Mouse (Mus musculus) left cerebral cortex, adult 2 months (tissue): ENCODE measurements around the gene Ssc5d. TPM values are rescaled to one million over a fixed set of nuclear protein-coding genes. Genes with fewer than 3 reads are reported as not detected.

ENCODE experiments used
- DNase-seq, 2 experiments: peaks; one replicate each; pipeline ENCODE4 v3.0.0; 2021 to 2022; ENCODE audit warnings: low spot score in 2 of 2, mixed read lengths in 1 of 2; ENCODE audit errors: extremely low spot score in 1 of 2
- H3K27ac ChIP-seq: fragments of 200-600 bp; 2 replicates; pipeline ENCODE4 v1.8.1; 2022
- H3K4me3 ChIP-seq: fragments of 200-600 bp; 2 replicates; pipeline ENCODE4 v1.8.1; 2022
- CTCF ChIP-seq: fragments of 200-600 bp; IDR thresholded peaks from 2 replicates; pipeline ENCODE4 v1.8.1; 2022; ENCODE audit warnings: antibody characterized with exemption, mild to moderate bottlenecking, moderate library complexity
- intact Hi-C: fragments of 180-260 bp; cut with DNase I; formaldehyde crosslinking; loops from one replicate; pipeline ENCODE4 v1.15.1; 2025
- total RNA-seq, 2 experiments: library from RNA; stranded (reverse); gene quantifications; 2 replicates each; pipeline ENCODE4 v1.2.3; 2021

Gene Ssc5d
- total RNA-seq, 2 experiments from 2014 or later: 2.8 to 4.4 TPM

DNA sequence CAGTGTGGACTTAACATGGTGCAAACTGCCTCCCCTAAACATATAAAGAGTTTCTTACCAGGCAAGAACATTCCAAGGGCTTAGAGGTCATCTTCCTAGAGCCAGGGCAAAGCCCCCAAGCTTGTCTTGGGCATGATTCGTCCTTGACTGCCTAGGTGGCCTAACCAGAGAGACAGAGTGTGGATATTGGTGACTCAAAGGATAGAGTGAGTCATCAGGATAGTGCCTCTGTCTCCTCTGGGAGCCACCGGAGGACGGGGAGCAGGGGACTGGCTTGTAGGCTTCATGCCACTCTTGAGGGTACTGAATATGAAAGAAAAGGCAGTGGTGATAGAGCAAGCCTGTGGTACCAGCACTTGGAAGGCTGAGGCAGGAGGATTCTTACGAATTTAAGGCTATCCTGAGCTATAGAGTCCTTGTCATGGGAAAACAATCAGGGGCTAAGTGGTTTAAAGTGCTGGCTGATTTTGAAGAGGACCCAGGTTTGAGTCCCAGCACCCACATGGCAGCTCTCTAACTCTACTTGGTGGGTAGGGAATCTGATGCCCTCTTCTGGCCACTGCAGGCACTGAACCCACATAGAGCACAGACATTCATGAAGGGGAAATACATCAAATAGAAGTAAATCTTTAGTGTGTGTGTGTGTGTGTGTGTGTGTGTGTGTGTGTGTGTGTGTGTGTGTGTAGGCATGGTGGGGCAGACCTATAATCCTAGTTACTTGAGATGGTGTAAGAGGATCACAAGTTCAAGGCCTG, 8.8 kb downstream of the Ssc5d start:
- Histone ChIP-seq H3K4me3 (no peak overlapping the region), H3K27ac (no peak overlapping the region)
- intact Hi-C loops: no loop called here
- DNase-seq: no peak
- TF ChIP-seq CTCF: peak; percentile 5; the same call in 1 of the 2 replicates

DNA sequence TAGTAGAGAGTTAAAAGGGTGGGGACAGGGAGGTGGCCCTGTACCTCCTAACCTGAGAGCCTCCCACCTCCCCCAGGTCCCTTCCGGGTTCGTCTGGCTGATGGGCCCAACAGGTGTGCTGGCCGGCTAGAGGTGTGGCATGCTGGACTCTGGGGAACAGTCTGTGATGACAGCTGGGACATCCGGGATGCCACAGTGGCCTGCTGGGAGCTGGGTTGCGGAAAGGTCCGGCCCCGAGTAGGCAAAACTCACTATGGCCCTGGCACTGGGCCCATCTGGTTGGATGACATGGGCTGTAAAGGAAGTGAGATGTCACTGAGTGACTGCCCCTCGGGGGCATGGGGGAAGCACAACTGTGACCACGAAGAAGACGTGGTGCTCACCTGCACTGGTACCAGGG, 11.2 kb downstream of the Ssc5d start:
- TF ChIP-seq CTCF: no peak
- DNase-seq: no peak
- Histone ChIP-seq H3K4me3 (no peak overlapping the region), H3K27ac (no peak overlapping the region)
- intact Hi-C loops: no loop called here

DNA sequence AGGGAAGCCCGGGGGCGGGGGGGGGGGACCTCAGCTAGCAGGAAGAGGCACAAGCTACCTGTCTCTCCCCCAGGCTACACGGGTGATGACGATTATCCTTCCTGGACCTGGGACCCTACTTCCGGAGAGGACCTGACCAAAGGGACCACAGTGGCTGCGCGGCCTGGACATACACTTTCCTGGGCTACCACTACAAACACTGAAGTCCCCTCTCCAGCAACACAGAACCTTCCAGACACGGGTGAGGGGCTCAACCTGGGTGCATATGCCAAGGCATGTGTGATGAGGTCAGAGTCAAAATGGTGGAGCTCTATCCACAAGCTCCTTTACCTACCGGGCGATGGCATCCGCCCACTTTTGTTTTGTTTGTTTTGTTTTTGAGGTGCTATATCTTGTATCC, 11.8 kb downstream of the Ssc5d start:
- intact Hi-C loops: no loop called here
- Histone ChIP-seq H3K27ac (no peak overlapping the region), H3K4me3 (no peak overlapping the region)
- no peak for DNase-seq
- TF ChIP-seq CTCF: no peak

DNA sequence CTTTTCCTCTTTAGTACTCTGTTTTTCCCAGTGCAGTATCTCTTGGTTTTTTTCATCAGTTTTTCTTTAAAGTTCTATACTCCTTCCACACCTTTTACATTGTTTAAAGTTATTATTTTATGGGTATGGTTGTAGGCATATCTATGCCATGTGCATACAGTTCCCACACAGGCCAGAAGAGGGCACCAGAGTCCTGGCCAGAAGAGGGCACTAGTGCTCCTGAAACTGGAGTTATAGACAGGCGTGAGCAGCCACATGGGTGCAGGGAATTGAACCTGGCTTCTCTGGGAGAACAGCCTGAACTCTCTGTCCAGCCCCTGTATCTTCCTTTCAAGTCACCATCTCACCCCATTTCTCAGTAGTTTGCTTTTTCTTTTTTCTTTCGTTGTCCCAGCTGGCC, 12.9 kb downstream of the Ssc5d start:
- DNase-seq: peak; percentile 52 to 68
- intact Hi-C loops: loop anchor here (2.0 kb wide), 1 partner anchor 72 kb away; no protein-coding TSS in a partner anchor
- Histone ChIP-seq H3K4me3 (no peak overlapping the region), H3K27ac (no peak overlapping the region)
- peak; percentile 92 for TF ChIP-seq CTCF

DNA sequence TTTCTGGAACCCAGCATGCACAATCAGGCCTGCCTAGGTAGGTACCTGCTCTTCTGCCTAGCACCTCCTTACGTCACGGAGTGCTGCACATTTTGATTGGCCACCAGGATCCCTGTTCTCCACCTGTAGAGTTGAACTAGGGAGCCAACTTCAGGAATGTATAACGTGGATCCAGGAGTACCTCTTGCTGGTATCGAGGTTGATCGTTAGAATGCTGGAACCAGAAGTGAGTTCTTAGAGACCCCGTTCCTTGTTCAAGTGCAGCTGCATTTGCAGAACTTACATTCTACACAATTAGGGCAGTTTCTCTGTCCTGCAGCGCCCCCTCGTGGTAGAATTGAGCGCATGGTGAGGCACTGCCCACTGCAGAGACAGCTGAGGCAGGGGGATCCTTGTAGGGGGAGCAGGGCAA, 14.5 kb downstream of the Ssc5d start:
- intact Hi-C loops: loop anchor here (1.0 to 5.0 kb wide), 3 partner anchors 29 to 383 kb away; partner anchors contain the start of gene Zfp579
- no peak overlapping the region for H3K27ac ChIP-seq
- TF ChIP-seq CTCF: peak; percentile 85
- peak; percentile 74 to 81 for DNase-seq
- no peak overlapping the region for H3K4me3 ChIP-seq

DNA sequence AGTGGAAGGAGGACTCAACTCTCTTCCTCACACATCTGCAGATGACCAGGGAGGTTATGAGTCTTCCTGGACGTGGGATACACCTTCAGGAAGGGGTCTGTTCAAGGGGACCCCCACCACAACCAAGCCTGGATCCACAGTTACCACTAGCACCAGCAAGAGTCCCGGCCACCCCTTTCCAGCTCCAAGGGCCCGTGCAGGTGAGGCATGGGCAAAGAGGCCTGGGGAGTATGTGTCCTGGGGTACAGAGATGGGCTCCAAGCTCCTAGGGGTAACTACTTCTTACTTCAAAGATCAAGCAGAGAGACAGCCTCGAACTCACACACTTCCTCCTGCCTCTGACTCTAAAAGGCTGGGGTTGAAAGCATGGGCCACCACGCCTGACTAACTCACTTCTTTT, 17.1 kb downstream of the Ssc5d start:
- intact Hi-C loops: loop anchor here (1.0 to 5.0 kb wide), 4 partner anchors 22 to 385 kb away; partner anchors contain the start of genes Sbk2 and Zfp579
- Histone ChIP-seq H3K27ac (no peak overlapping the region), H3K4me3 (no peak overlapping the region)
- TF ChIP-seq CTCF: no peak
- no peak for DNase-seq

DNA sequence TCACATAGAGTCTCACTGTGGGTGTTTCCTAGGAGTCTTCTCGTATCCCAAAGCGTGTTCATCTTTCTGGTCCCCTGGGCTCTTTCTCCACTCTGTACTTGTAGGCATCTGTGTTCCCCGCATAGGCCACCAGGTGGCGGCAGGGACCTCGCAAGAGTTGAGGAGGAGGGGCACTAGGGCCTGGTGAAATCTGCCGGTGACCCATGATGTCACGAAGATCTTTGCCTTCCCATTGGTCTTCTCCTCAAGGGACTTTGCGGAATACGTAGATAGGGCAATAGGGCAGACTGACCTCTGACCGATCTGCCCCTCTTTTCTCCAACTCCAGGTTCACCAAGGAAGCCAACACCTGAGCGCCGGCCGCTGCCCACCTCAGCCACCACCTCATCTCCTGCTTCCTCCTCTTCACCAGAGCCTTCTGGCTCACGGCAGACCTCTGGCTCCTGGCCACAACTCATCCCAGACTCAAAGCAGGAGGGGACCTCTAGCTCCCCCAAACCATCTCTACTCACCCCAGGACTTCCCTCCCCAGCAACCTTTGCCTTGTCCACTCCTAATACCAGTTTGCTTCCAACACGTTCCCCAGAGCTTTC, 17.7 kb downstream of the Ssc5d start:
- peak; percentile 98 for TF ChIP-seq CTCF
- H3K27ac ChIP-seq: peak overlapping the region; percentile 70
- peak; percentile 90 to 93 for DNase-seq
- H3K4me3 ChIP-seq: peak overlapping the region; percentile 49
- intact Hi-C loops: loop anchor here (1.0 to 5.0 kb wide), 4 partner anchors 21 to 386 kb away; partner anchors contain the start of genes Sbk2 and Zfp579

DNA sequence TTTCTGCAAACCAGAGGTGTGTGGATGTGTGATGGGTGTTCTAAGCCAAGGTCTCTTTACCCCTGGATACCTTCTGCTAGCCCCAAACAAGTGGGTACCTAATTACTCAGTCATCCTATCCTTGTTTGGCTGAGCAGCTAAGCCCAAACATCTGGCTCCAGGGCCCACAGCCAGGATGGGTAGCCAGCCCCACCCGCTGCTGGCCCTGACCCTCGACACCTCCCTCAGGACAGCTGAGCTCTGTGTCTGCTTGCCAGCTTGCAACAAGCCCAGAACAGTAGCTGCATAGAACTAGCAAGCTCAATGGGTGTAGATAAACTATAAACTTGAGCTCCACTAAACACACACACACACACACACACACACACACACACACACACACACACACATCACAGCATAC, 22.3 kb downstream of the Ssc5d start:
- DNase-seq: no peak
- no peak overlapping the region for H3K4me3 ChIP-seq
- TF ChIP-seq CTCF: no peak
- intact Hi-C loops: no loop called here
- no peak overlapping the region for H3K27ac ChIP-seq

DNA sequence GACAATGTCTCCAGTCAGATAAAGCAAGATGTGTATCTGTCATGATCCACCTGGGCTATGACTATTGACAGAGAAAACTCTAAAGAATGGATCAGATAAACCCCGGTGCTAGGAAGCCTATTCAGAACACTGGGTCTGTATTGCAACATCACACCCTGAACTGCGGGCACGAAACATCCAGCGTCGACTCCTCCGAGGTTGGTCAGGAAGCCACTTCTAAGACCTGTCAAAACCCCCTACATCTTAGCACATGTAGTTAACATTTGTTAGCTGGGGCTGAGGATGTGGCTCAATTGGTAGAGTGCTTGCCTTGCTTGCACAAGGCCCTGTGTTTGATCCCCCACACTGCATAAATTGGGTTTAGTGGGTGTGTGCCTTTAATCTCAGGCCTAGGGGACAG, 22.8 kb downstream of the Ssc5d start:
- no peak for TF ChIP-seq CTCF
- no peak for DNase-seq
- Histone ChIP-seq H3K27ac (no peak overlapping the region), H3K4me3 (no peak overlapping the region)
- intact Hi-C loops: no loop called here

DNA sequence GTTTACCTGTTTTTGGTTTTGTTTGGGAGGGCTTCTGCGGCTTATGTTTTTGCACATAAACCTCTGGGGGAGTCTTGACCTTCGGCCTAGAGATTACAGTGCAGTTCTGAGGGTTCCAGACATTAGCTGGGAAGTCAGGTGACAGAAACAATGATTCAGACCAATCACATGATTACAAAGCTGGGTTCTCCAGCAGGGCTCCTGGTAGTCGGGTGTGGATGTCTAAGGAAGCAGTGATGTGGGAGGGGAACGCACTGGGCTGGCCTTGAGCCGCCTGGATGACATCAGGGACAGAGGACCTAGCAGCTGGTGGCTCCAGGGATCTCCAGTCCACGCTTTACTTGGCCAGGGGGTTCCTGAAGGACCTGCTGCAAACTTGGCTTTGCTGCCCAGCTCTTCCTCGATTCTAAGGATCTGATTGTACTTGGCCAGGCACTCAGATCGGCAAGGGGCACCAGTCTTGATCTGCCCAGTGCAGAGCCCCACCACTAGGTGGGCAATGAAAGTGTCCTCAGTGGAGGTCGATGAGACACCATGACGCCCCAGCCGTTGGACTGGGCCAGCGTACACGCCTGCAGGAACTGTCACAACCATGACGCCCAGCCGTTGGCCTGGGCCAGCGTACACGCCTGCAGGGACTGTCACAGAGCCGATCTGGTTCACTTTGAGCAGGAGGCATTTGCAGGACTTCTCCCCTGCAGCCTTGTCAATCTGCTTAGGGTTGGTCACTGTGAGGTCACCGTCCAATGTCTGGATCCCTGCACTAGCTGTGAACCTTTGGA, 25.2 kb downstream of the Ssc5d start:
- DNase-seq: no peak
- no peak for TF ChIP-seq CTCF
- no peak overlapping the region for H3K27ac ChIP-seq
- intact Hi-C loops: no loop called here
- H3K4me3 ChIP-seq: no peak overlapping the region

DNA sequence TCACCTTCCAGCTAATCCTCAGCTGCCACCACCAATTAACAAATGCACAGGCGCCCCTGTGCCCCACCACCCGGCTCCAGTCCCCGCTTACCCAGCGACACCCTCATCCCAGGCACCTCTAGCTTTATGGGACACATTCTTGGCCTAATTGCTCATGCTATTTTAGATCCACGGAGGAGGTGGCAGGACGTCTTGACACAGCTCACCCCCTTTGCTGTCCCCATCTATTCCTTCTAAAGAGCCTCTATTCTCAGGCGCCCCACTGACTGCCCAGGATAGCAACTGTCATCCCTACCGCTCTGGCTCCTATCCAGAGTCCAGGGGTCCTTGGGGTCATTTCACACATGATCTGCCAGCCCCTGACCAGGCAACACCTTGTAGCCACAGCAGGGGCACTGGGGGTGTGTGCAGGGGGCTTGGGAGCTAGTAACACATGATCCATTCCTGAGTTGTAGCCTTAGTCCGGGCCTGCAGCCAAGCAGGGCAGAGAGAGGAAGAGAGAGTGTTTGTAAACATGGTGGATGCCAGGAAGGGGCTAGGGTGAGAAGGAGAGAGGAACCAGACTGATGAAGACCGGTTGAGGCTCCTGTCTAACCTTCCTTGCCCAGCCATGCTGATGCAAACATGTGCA, 28.3 kb downstream of the Ssc5d start:
- no peak for TF ChIP-seq CTCF
- H3K27ac ChIP-seq: no peak overlapping the region
- H3K4me3 ChIP-seq: no peak overlapping the region
- DNase-seq: no peak
- intact Hi-C loops: no loop called here
